Mouse (Mus musculus) myocyte (in vitro differentiated cells): ENCODE measurements around the gene Arhgef17.

Experiments used
- POLR2A ChIP-seq: IDR thresholded peaks from one replicate; pipeline ENCODE4 v1.6.1; 2011; ENCODE audit warnings: low read depth, mild to moderate bottlenecking, control low read depth, moderate library complexity; ENCODE audit not compliant: insufficient read length
- POLR2AphosphoS2 ChIP-seq: IDR thresholded peaks from one replicate; pipeline ENCODE4 v1.6.1; 2011; ENCODE audit warnings: low read depth, control low read depth; ENCODE audit not compliant: insufficient read length
- TCF12 ChIP-seq: IDR thresholded peaks from one replicate; pipeline ENCODE4 v1.6.1; 2011; ENCODE audit warnings: mild to moderate bottlenecking, control low read depth; ENCODE audit not compliant: poor library complexity, insufficient read depth, severe bottlenecking

GRCm38 (mm10) chr7:100866675-100867074 is 65.2 kb downstream of the Arhgef17 start:
- no peak for TF ChIP-seq POLR2A
- TF ChIP-seq POLR2AphosphoS2, result no peak
- no peak for TF ChIP-seq TCF12
